Mouse (Mus musculus): ENCODE results near the gene Ldb1. TPM values are rescaled to one million over a fixed set of nuclear protein-coding genes. Genes with fewer than 3 reads are reported as not detected.
A peak's percentile ranks its signal among the peaks of the same experiment; 100 is the strongest.

Gene Ldb1
- polyA plus RNA-seq, 1 experiment from 2014 or later = 140 TPM

DNA sequence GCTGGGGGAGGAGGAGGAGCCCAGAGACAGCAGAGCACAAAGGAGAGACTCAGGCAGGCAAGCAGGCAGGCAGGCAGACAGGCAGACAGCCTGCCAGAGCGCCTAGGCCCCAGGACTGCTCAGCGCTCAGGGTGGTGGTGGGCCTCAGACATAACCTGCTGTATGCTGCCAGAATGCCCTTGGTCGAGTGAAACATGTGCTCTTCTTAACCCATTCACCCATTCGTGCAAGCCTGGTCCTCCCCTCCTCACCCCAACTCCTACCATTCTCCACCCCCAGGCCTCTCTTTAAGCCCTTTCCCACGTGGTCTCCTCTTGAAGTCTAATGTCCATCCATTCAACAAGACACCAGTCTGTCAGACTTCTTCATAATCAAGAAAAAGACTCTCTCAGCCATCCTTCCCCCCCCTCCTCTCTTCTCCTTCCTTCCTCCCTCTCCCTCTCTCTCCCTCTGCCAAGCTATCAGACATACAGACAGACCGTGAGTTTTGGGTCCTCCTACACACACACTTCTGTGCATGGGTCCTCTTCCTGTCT lies 2.5 kb downstream of the Ldb1 start:
- ATAC-seq = peak; percentile 53
- Histone ChIP-seq H3K27me3 (no peaks in the 10 kb centered on the region), H3K9ac (replicated peaks) (peak overlapping the region; percentile 99), H3K9me3 (no peaks in the 10 kb centered on the region), H3K4me2 (replicated peaks) (peak overlapping the region; percentile 100), H3K4me1 (replicated peaks) (peaks cover 72% of the 10 kb centered on the region), H3K36me3 (no peaks in the 10 kb centered on the region), H3K27ac (peak overlapping the region; percentile 98), H3K4me3 (replicated peaks) (peak overlapping the region; percentile 97)
- WGBS = 2% methylated on average over 6 of the region's 6 CpGs

DNA sequence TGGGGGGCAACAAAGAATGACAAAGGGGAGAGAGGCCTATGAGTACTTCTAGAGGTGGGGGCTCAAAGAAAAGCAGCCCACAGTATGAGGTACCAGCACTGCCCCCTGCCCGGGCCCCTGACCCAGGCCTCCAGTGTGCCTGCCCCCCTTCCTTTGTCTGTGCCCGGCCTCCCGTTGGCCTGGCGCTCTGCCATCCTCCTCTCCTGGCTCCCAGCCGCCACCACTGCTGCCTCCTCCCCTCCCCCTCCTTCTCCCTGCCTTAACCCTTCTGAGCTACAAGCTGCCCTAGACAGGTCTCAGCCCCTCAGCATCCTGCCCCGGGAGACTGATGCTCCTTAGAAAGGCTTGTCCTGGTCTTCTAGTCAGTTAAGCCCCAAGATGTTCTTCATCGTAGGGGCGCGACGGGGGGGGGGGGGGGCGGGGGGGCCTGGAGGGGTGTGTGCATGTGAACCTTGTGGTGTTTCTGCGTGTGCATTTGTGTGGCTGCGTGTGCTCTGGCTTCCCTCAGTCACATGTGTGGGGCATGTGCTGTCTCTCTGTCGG lies 3.0 kb downstream of the Ldb1 start:
- ATAC-seq = peak; percentile 63
- Histone ChIP-seq H3K4me1 (replicated peaks) (peaks cover 77% of the 10 kb centered on the region), H3K4me2 (replicated peaks) (peak overlapping the region; percentile 100), H3K27me3 (no peaks in the 10 kb centered on the region), H3K9ac (replicated peaks) (peak overlapping the region; percentile 99), H3K9me3 (no peaks in the 10 kb centered on the region), H3K4me3 (replicated peaks) (peak overlapping the region; percentile 97), H3K36me3 (no peaks in the 10 kb centered on the region), H3K27ac (peak overlapping the region; percentile 98)
- WGBS = 0% methylated on average over 13 of the region's 14 CpGs

DNA sequence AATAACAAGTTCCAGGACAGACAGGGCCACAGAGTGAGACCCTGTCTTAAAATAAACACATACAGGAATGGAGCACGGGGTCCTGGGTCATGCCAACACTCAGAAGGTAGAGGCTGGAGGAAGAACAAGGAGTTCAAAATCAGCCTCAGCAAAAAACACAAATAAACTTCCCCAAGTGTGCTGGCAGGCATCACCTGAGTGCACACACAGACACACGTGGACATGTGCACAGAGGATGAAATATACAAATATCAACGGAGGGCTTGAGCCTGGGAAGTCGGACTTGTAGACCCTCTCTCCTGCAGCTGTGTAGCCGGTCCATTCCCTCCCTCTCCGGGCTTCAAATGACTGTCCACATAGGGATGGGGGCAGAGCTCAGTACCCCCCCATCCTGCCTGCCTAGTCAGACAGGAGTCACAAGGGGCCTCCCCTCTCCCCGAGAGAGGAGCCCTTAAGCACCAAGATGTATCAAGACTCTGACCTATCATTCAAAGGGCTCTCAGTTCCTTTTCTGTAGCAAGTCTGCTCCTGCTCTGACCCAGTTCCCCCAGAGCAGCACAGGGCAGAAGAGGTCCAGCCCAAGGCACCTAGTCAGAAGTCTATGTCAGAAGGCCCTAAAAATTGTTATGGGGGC lies 3.6 kb downstream of the Ldb1 start:
- H3K9me3 ChIP-seq = no peaks in the 10 kb centered on the region
- peaks cover 4% of the 10 kb centered on the region for H3K36me3 ChIP-seq
- peak overlapping the region; percentile 100 for H3K4me2 ChIP-seq (replicated peaks)
- H3K4me1 ChIP-seq (replicated peaks) = peaks cover 79% of the 10 kb centered on the region
- H3K27me3 ChIP-seq = no peaks in the 10 kb centered on the region
- H3K27ac ChIP-seq = peak overlapping the region; percentile 98
- WGBS = 13% methylated on average over 7 of the region's 7 CpGs
- peak overlapping the region; percentile 99 for H3K9ac ChIP-seq (replicated peaks)
- H3K4me3 ChIP-seq (replicated peaks) = peak overlapping the region; percentile 97
- ATAC-seq = 0 out of 2 replicates have a peak, but pooled peaks have one; percentile 0

- Histone ChIP-seq H3K4me1 (replicated peaks) (peaks cover 78% of the 10 kb centered on the region), H3K27me3 (no peaks in the 10 kb centered on the region), H3K36me3 (peaks cover 15% of the 10 kb centered on the region), H3K9me3 (no peaks in the 10 kb centered on the region), H3K9ac (replicated peaks) (peak overlapping the region; percentile 98), H3K27ac (peak overlapping the region; percentile 98), H3K4me2 (replicated peaks) (peak overlapping the region; percentile 100), H3K4me3 (replicated peaks) (peak overlapping the region; percentile 97)
- ATAC-seq = no peak
- WGBS = 32% methylated on average over 14 of the region's 14 CpGs
Observed at GRCm38 (mm10) chr19:46040149-46040902, 4.7 kb downstream of the Ldb1 start.

- H3K27me3 ChIP-seq = no peaks in the 10 kb centered on the region
- peak overlapping the region; percentile 100 for H3K4me2 ChIP-seq (replicated peaks)
- peaks cover 78% of the 10 kb centered on the region for H3K4me1 ChIP-seq (replicated peaks)
- under 1% methylated on average over 26 of the region's 30 CpGs for WGBS
- peak overlapping the region; percentile 97 for H3K4me3 ChIP-seq (replicated peaks)
- peak; percentile 75 for ATAC-seq
- H3K27ac ChIP-seq = peak overlapping the region; percentile 98
- peak overlapping the region; percentile 98 for H3K9ac ChIP-seq (replicated peaks)
- H3K9me3 ChIP-seq = no peaks in the 10 kb centered on the region
- peaks cover 23% of the 10 kb centered on the region for H3K36me3 ChIP-seq
Observed at GRCm38 (mm10) chr19:46039478-46039877, 5.5 kb downstream of the Ldb1 start.

DNA sequence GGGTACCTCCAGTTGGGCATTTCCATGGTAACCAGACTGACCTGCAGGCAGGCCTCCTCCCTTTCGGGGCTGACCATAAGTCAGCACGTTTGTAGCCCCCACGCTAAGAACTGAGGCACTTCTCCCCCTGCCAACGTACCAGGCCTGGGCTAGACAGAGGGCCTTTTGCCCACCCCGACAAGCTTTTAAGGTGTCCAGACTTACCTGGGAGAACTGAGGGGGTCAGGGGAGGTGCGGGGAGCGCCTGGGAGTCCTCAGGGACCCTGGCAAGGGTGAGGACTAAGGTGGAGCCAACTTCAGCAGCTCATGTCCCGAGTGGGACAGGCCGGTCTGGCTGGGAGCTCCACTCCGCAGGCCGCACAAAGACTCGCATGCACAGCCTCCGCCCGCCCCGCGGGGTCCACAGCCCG lies 6.2 kb downstream of the Ldb1 start:
- peak overlapping the region; percentile 97 for H3K4me3 ChIP-seq (replicated peaks)
- peaks cover 74% of the 10 kb centered on the region for H3K4me1 ChIP-seq (replicated peaks)
- peak; percentile 22 for ATAC-seq
- 1% methylated on average over 16 of the region's 17 CpGs for WGBS
- peak overlapping the region; percentile 100 for H3K4me2 ChIP-seq (replicated peaks)
- H3K36me3 ChIP-seq = peaks cover 29% of the 10 kb centered on the region
- peak overlapping the region; percentile 98 for H3K27ac ChIP-seq
- no peaks in the 10 kb centered on the region for H3K27me3 ChIP-seq
- peak overlapping the region; percentile 98 for H3K9ac ChIP-seq (replicated peaks)
- no peaks in the 10 kb centered on the region for H3K9me3 ChIP-seq

GRCm38 (mm10) chr19:46037925-46038850 lies 6.8 kb downstream of the Ldb1 start:
- Histone ChIP-seq H3K9me3 (no peaks in the 10 kb centered on the region), H3K4me1 (replicated peaks) (peaks cover 67% of the 10 kb centered on the region), H3K4me2 (replicated peaks) (peak overlapping the region; percentile 100), H3K27me3 (no peaks in the 10 kb centered on the region), H3K4me3 (replicated peaks) (peak overlapping the region; percentile 97), H3K36me3 (peaks cover 36% of the 10 kb centered on the region), H3K27ac (peak overlapping the region; percentile 98), H3K9ac (replicated peaks) (peak overlapping the region; percentile 98)
- WGBS = 8% methylated on average over 13 of the region's 13 CpGs
- ATAC-seq = no peak

GRCm38 (mm10) chr19:46037243-46037924 lies 7.6 kb downstream of the Ldb1 start:
- Histone ChIP-seq H3K9me3 (no peaks in the 10 kb centered on the region), H3K27ac (peak overlapping the region; percentile 98), H3K4me3 (replicated peaks) (peak overlapping the region; percentile 97), H3K27me3 (no peaks in the 10 kb centered on the region), H3K36me3 (peaks cover 44% of the 10 kb centered on the region), H3K4me2 (replicated peaks) (peak overlapping the region; percentile 100), H3K4me1 (replicated peaks) (peaks cover 59% of the 10 kb centered on the region), H3K9ac (replicated peaks) (peak overlapping the region; percentile 98)
- 13% methylated on average over 6 of the region's 6 CpGs for WGBS
- ATAC-seq = no peak

DNA sequence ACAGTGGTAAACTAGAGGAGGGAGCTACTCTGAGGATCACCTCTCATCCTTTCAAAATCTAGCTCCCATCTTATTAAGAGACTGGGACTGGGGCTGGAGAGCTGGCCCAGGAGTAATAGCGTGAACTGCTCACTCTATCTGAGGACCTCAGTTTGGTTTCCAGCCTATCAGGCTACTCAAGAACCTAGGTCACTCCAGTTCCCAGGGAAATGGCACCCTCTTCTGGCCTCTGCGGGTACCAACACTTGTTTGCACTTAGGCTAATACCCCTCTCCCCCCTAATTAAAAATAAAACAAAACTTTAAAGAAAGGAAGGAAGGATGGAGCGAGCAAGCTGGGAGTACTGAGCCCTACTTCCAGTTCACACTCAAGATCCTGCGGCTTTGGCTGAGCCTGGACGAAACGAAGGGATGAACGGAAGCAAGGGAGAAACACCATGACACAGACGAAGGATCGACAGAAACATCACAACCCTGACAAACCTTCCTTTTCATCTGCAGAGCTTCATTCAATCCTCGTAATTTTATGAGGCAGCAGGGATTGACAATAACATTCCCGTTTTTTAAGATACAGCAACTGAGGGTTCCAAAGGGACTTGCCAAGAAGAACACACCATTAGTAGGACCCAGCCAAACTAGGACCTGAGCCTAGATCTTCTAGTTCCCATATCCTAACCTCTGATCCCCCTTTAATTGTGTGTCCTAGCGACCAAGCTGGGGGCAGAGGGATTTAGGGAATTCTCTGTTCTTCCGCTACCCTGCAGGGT lies 8.4 kb downstream of the Ldb1 start:
- Histone ChIP-seq H3K36me3 (peaks cover 51% of the 10 kb centered on the region), H3K4me3 (replicated peaks) (peak overlapping the region; percentile 97), H3K9ac (replicated peaks) (peak overlapping the region; percentile 98), H3K9me3 (no peaks in the 10 kb centered on the region), H3K4me2 (replicated peaks) (peak overlapping the region; percentile 100), H3K27me3 (no peaks in the 10 kb centered on the region), H3K4me1 (replicated peaks) (peaks cover 56% of the 10 kb centered on the region), H3K27ac (peak overlapping the region; percentile 98; the same call in 1 of the 2 replicates)
- 70% methylated on average over 13 of the region's 13 CpGs for WGBS
- ATAC-seq = no peak

- H3K27ac ChIP-seq = no peak overlapping the region
- H3K4me3 ChIP-seq (replicated peaks) = peak overlapping the region; percentile 97
- H3K9ac ChIP-seq (replicated peaks) = no peak overlapping the region
- peaks cover 50% of the 10 kb centered on the region for H3K4me1 ChIP-seq (replicated peaks)
- H3K9me3 ChIP-seq = no peaks in the 10 kb centered on the region
- WGBS = 93% methylated on average over 13 of the region's 13 CpGs
- peaks cover 57% of the 10 kb centered on the region for H3K36me3 ChIP-seq
- ATAC-seq = no peak
- no peaks in the 10 kb centered on the region for H3K27me3 ChIP-seq
- peak overlapping the region; percentile 100 for H3K4me2 ChIP-seq (replicated peaks)
Observed at GRCm38 (mm10) chr19:46035971-46036370, 9.0 kb downstream of the Ldb1 start.

All from midbrain, embryonic 13.5 days (tissue).